Mouse (Mus musculus): Measurements from ENCODE around the gene Ccdc3.
"Not testable (repeated sequence)": the region's sequence is repeated elsewhere in the genome, so short reads cannot be mapped to it uniquely, and the experiment has no call there.

Ccdc3 gene

GRCm38 (mm10) chr2:5137500-5138286, at the start of gene Ccdc3:
TSS of gene Ccdc3 (plus strand) at chr2:5137776.
- DNase-seq (ENCODE audit: extremely low spot score), result peak; percentile 46

- DNase-seq (ENCODE audit: extremely low spot score), result not testable (repeated sequence)
Observed at GRCm38 (mm10) chr2:5090385-5090784, 47.2 kb upstream of the Ccdc3 start.

DNA sequence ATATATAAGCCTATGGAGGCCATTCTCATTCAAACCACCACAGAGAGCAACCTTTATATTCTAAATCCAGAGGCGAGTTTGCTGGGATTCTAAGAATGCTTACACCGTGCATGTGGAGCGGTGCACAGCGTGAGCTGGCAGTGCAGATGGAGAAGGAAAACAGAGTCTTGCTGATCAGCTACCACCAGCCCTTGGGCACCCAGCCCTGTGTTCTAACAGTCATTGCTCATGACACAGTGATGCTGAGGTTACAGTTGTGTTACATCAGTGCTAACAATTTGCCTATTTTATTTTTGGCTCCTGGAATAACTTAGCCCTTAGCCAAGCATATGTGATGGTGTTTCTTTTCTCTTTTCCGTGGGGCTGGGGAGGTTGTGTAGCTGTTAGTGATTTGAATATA, 42.7 kb upstream of the Ccdc3 start:
- no peak for DNase-seq (ENCODE audit: extremely low spot score)

- DNase-seq (ENCODE audit: extremely low spot score), result no peak
Observed at GRCm38 (mm10) chr2:5095316-5095715, 42.3 kb upstream of the Ccdc3 start.

- DNase-seq (ENCODE audit: extremely low spot score), result peak; percentile 42
Observed at GRCm38 (mm10) chr2:5097786-5098445, 39.7 kb upstream of the Ccdc3 start.

GRCm38 (mm10) chr2:5099176-5099575, 38.4 kb upstream of the Ccdc3 start:
- no peak for DNase-seq (ENCODE audit: extremely low spot score)

- no peak for DNase-seq (ENCODE audit: extremely low spot score)
Observed at GRCm38 (mm10) chr2:5101743-5102245, 35.8 kb upstream of the Ccdc3 start.

DNA sequence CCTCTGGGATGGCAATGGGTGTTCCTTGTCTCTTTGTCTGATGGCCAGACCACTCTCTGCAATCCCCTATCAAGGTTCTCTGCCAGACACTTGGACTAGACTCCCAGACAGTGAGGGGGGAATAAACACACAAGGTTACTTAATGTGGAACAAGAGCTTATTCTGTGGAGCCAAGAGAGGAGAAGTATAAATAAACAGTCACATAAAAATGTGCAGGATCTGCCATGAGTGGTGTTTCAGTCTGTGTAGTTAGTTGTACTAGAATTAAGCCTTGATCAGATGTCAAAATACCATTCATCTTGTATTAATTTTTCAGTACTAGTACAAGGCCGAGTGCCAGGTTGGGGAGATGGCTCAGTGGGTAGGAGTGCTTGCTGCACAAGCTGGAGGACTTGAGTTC, 34.7 kb upstream of the Ccdc3 start:
- no peak for DNase-seq (ENCODE audit: extremely low spot score)

DNA sequence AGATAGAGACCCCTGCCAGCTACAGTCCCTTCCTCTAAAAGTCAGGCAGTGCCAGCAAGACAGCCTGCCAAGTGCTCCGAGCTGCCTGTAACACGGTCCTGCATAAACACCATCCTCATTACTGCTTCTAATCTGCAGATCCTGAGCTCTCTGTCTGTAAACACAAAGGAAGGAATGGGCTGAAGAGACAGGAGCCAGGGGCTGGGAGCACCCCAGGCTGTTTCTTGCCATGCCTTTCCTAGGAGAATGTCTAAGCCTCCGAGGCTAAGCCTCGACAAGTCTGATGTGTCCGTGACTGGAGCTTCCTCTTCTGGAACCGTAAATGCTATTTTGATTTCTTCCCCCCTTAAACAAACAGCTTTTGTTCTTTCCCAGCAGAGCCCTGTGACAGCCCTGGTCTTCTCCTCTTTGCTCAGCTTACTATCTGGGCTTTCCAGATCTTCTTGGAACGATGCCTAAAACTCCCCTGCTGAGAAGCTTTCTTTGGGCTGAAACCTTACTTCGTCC, 24.7 kb upstream of the Ccdc3 start:
- DNase-seq (ENCODE audit: extremely low spot score), result no peak

DNA sequence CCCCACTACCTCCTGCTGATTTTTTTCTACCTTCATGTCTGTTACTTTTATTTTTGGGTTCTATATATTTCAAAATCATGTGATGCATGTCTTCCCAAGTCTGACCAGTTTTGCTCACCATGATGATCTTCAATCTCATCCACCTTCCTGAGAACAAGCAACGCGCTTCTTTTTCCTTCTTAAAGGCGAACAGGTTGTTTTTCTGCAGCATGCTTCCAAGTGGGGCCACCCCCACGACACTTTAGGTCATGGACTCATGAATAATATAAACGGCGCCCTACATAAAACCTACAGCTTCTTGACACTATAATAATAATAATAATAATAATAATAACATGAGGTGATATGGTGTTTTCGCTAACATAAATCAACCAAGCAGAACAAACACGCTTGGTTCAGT, 23.2 kb upstream of the Ccdc3 start:
- no peak for DNase-seq (ENCODE audit: extremely low spot score)

GRCm38 (mm10) chr2:5116856-5117532, 20.6 kb upstream of the Ccdc3 start:
- peak; percentile 45 for DNase-seq (ENCODE audit: extremely low spot score)

DNA sequence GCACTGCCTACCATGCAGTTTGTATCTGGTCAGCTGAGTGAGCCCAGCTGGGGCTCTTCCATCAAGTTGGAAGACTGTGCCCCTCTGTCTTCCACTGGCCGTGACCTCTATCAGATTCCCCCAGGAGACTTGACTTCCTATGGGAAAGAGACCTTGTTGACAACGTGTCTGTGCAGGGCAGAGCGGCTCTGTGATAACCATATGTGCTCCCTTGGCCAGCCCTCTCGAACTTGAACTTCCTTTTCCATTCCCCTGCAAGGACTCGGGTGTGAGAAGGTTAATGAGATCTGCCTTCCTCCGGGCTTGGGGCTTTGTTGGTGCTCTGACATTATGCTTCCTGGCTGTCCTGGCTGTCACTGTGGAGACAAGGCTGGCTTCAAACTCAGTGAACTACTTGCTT, 12.1 kb upstream of the Ccdc3 start:
- no peak for DNase-seq (ENCODE audit: extremely low spot score)

DNA sequence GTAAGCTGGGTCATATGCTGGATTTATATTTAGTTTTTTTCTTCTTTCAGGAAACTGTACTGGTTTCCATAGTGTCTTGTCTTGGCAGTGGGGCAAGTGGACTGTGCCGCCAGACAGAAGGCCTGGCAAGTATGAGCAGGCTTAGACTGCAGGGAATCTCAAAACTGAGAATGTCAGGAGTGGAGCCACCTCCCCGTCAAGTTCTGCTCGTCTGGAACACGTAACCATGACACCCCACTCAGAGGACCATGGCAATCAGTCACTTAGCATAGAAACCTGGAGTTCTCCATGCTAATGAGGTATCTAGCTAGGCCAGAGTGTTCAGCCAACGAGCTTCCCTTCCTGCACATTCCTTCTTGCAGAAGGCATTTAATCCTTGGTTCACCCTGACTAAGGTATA, 10.2 kb upstream of the Ccdc3 start:
- DNase-seq (ENCODE audit: extremely low spot score), result no peak

DNA sequence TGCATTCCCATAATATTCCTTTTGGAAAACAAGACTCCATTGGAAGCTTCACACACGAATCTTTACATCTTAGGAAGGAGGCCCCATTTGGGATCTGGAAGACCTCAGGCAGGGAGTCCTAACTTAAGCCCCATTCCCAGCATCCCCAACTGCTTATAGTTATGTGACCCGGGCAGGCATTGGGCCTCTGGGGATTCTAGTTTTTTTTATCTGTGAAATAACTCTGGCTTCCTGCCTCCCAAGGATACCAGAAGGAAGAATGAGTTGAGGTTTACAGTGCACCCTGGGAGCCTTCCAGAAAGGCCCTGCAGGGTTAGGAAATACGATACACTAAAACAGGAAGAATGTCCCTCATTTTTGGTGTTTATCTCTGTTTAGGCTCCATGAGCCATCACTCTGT, 8.5 kb upstream of the Ccdc3 start:
- no peak for DNase-seq (ENCODE audit: extremely low spot score)

- no peak for DNase-seq (ENCODE audit: extremely low spot score)
Observed at GRCm38 (mm10) chr2:5132046-5132445, 5.5 kb upstream of the Ccdc3 start.

- DNase-seq (ENCODE audit: extremely low spot score), result no peak
Observed at GRCm38 (mm10) chr2:5134959-5135743, 2.4 kb upstream of the Ccdc3 start.

DNA sequence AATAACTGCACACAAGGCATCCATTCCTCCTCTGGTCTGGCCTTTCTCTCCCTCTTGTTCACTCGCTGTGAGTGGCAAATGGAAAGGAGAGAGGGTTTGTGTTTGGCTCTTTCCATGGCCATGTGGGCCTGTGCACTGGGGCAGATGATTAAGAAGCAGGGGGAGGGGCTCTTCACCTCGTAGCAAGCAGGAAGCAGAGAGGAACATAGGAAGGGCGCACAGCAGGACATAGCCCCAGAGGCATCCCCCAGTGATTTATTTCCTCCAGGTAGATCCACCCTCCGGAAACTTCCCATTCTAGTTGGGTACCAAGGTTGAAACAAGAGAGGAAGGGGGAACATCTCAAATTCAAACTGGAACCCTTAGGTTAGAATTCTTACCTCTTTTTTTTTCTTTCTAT, 2.4 kb downstream of the Ccdc3 start:
- no peak for DNase-seq (ENCODE audit: extremely low spot score)

DNA sequence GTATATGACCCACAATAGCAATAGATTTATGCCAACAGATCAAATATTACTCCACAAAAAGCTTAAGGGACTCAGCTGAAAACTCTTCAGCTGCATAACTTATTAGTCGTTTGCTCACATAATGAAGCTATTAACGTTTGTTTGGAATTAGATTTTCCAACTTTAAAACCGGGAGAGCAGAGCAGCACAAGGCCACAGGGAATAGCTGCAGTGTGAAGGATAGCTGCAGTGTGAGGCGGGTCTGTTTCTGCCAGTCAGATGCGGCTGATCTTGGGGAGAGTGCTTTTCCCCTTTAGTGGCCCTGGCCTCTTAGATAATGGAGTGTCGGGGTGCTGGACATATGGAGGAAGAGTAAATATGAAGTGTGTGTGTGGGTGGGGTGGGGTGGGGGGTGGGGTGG, 6.9 kb downstream of the Ccdc3 start:
- no peak for DNase-seq (ENCODE audit: extremely low spot score)

- no peak for DNase-seq (ENCODE audit: extremely low spot score)
Observed at GRCm38 (mm10) chr2:5147907-5148306, 10.3 kb downstream of the Ccdc3 start.

GRCm38 (mm10) chr2:5154711-5155110, 17.1 kb downstream of the Ccdc3 start:
- no peak for DNase-seq (ENCODE audit: extremely low spot score)

DNA sequence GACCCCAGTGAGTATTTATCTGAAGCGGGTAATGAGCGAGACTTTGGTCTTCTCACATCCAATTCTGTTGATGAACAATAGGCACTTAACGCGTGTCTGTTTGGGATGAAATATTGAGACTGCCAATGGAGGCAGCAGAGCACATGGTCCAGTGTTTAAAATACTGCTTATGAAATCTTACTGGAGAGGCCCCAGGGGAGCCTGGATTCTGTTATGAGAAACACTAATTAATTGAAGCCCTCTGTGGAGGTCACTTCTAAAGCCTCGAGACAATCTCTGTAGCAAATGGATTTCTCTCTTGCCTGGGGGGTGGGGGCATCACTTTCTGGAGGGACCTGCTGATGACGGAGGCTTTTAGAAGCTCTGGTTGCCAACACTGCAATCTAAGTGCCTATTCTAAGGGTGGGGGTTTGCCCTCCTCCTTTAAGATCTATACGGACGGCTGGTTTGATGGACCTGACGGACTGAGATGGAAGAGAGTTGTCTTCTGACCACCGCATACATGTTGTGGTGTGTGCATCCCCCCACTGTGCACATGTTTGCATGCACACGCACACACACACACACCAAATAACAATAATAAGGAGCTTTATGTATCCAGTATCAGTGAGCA, 22.8 kb downstream of the Ccdc3 start:
- no peak for DNase-seq (ENCODE audit: extremely low spot score)

All from embryo, embryonic 9.5 days (tissue).